Mouse (Mus musculus): Measurements from ENCODE around the gene Pou3f1. TPM values are rescaled to one million over a fixed set of nuclear protein-coding genes. Genes with fewer than 3 reads are reported as not detected.

Gene Pou3f1
- polyA plus RNA-seq, 2 experiments = 1.2 TPM

DNA sequence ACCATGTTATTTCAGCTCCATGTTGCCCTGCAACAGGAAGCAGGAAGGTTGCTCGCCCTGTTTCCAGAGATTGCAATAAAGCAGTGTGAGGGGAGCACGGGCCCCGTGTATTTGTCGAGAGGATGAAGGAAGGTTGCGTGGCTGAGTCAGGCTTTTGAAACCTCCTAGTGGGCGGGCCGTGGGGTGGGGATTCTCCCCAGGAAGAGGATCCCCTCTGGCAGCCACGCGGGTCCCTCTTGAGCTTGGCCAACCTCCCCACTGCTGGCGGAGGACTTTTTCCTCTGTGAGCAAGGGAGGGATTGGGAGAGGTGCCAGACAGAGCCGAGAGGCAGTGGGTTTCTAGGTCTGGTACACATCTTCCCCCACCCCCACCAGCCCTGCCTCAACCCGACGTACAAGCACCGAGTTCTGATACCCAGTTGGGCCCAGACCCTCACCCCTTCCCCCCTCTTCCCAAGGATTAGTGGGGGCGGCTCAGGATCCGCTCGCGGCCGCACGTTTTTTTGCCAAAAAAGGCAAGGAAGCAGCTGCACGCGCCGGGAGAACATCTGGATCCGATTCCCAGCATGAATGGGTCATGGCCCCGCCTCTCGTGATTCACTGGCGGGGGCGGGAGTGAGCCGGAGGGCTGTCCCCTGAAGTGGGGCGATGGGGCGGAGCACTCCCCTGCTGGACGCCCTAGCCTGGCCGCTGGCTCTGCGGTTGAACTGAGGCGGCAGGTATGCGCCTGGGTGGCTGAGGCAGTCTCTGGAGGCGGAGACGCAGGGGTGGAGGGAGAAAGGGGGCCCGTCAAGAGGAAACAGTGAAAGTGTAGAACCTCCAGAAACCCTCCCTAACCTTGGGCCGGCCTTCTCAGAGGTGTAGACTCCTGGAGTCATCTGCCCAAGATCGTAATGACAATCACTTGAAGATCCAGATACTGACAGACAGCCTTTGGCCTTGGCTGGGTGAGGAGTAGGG, 52.2 kb downstream of the Pou3f1 start:
- Histone ChIP-seq H3K36me3 (ENCODE audit: control insufficient read depth, insufficient read depth, low read length) (peaks cover 21% of the 10 kb centered on the region), H3K4me2 (replicated peaks; ENCODE audit: low read depth, low read length, severe bottlenecking) (peak overlapping the region; percentile 54), H3K4me1 (ENCODE audit: control insufficient read depth, insufficient read depth, low read length) (peaks cover 43% of the 10 kb centered on the region), H3K9me3 (ENCODE audit: control insufficient read depth, low read length) (no peaks in the 10 kb centered on the region), H3K27ac (replicated peaks; ENCODE audit: low read depth, low read length) (peak overlapping the region; percentile 92), H3K9ac (ENCODE audit: low read depth, low read length, severe bottlenecking) (peak overlapping the region; percentile 44), H3K4me3 (replicated peaks; ENCODE audit: low read length) (peak overlapping the region; percentile 29), H3K27me3 (ENCODE audit: control insufficient read depth, insufficient read depth, low read length) (no peaks in the 10 kb centered on the region)
- under 1% methylated on average over 41 of the region's 41 CpGs for WGBS
- ATAC-seq (ENCODE audit: low FRiP score, low read depth) = peak; percentile 90
- 0 out of 2 replicates have a peak, but pooled peaks have one; percentile 28 for TF ChIP-seq POLR2A (IDR thresholded peaks at IDR 0.05; ENCODE audit: borderline replicate concordance, extremely low read depth, insufficient read depth, insufficient read length)
- peak; percentile 97 for DNase-seq (ENCODE audit: low spot score)

DNA sequence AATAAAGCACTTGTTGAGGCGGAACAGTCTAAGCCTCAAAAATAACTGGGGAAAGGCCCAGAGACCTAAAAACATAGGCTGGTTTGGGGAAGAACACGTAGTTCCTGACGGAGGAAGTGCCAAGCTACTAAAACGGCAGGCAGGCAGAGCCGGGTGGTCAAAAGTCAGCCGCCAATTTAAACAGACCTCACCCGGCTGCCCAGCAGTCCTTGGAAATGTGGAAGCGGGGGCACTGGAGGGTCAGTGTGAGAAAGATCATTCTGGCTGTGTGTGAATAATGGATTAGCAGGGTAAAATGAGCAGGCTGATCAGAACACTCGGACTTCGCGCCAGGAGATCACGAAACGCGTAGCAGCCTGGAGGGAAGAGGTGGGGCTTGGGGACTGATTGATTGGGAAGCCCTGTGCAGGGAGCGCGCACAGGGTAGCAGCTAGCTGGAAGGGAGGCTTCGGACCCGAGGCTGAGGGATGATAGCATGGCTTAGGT, 53.4 kb downstream of the Pou3f1 start:
- peak; percentile 41 for DNase-seq (ENCODE audit: low spot score)
- no peak for TF ChIP-seq POLR2A (IDR thresholded peaks at IDR 0.05; ENCODE audit: borderline replicate concordance, extremely low read depth, insufficient read depth, insufficient read length)
- Histone ChIP-seq H3K4me1 (ENCODE audit: control insufficient read depth, insufficient read depth, low read length) (peaks cover 30% of the 10 kb centered on the region), H3K4me2 (replicated peaks; ENCODE audit: low read depth, low read length, severe bottlenecking) (peak overlapping the region; percentile 54), H3K27ac (replicated peaks; ENCODE audit: low read depth, low read length) (peak overlapping the region; percentile 92), H3K9ac (ENCODE audit: low read depth, low read length, severe bottlenecking) (peak overlapping the region; percentile 31; the same call in 1 of the 2 replicates), H3K4me3 (replicated peaks; ENCODE audit: low read length) (peak overlapping the region; percentile 29), H3K27me3 (ENCODE audit: control insufficient read depth, insufficient read depth, low read length) (no peaks in the 10 kb centered on the region), H3K36me3 (ENCODE audit: control insufficient read depth, insufficient read depth, low read length) (peaks cover 21% of the 10 kb centered on the region), H3K9me3 (ENCODE audit: control insufficient read depth, low read length) (no peaks in the 10 kb centered on the region)
- WGBS = 2% methylated on average over 18 of the region's 18 CpGs
- no peak for ATAC-seq (ENCODE audit: low FRiP score, low read depth)

Other genes with a start within 250 kb of the Pou3f1 start
- gene 3100002H09Rik, start 46.0 kb upstream of the Pou3f1 start, polyA plus RNA-seq (2012; rRNA removed) = not detected in 2 replicates
- gene 3100002H09Rik, start 46.0 kb upstream of the Pou3f1 start, polyA plus RNA-seq (2014; fragmentation: Nextera tagmentation; extraction: Ambion mirVana) = not detected in 2 replicates
- gene Utp11, start 36.8 kb downstream of the Pou3f1 start, polyA plus RNA-seq (2012; rRNA removed) = 29.2 and 52.0 TPM in 2 replicates
- gene Utp11, start 36.8 kb downstream of the Pou3f1 start, polyA plus RNA-seq (2014; fragmentation: Nextera tagmentation; extraction: Ambion mirVana) = 59.4 and 61.1 TPM in 2 replicates
- 30.6 and 43.7 TPM in 2 replicates for gene Fhl3, start 43.9 kb downstream of the Pou3f1 start, polyA plus RNA-seq (2012; rRNA removed)
- gene Fhl3, start 43.9 kb downstream of the Pou3f1 start, polyA plus RNA-seq (2014; fragmentation: Nextera tagmentation; extraction: Ambion mirVana) = 18.1 and 20.4 TPM in 2 replicates
- 48.9 and 78.6 TPM in 2 replicates for gene Sf3a3, start 58.0 kb downstream of the Pou3f1 start, polyA plus RNA-seq (2012; rRNA removed)
- gene Sf3a3, start 58.0 kb downstream of the Pou3f1 start, polyA plus RNA-seq (2014; fragmentation: Nextera tagmentation; extraction: Ambion mirVana) = 122 and 128 TPM in 2 replicates
- 44.3 and 47.9 TPM in 2 replicates for gene Inpp5b, start 85.0 kb downstream of the Pou3f1 start, polyA plus RNA-seq (2012; rRNA removed)
- 26.2 and 28.3 TPM in 2 replicates for gene Inpp5b, start 85.0 kb downstream of the Pou3f1 start, polyA plus RNA-seq (2014; fragmentation: Nextera tagmentation; extraction: Ambion mirVana)
- 9.3 and 10.3 TPM in 2 replicates for gene Mtf1, start 145.3 kb downstream of the Pou3f1 start, polyA plus RNA-seq (2012; rRNA removed)
- 9.8 and 10.1 TPM in 2 replicates for gene Mtf1, start 145.3 kb downstream of the Pou3f1 start, polyA plus RNA-seq (2014; fragmentation: Nextera tagmentation; extraction: Ambion mirVana)
- gene Yrdc, start 193.9 kb downstream of the Pou3f1 start, polyA plus RNA-seq (2012; rRNA removed) = 54.6 and 64.5 TPM in 2 replicates
- gene Yrdc, start 193.9 kb downstream of the Pou3f1 start, polyA plus RNA-seq (2014; fragmentation: Nextera tagmentation; extraction: Ambion mirVana) = 48.6 and 50.6 TPM in 2 replicates
- gene 1110065P20Rik, start 194.4 kb downstream of the Pou3f1 start, polyA plus RNA-seq (2012; rRNA removed) = 63.4 and 71.8 TPM in 2 replicates
- gene 1110065P20Rik, start 194.4 kb downstream of the Pou3f1 start, polyA plus RNA-seq (2014; fragmentation: Nextera tagmentation; extraction: Ambion mirVana) = 67.5 and 70.5 TPM in 2 replicates
- 2.7 and 3.6 TPM in 2 replicates for gene Maneal, start 205.4 kb downstream of the Pou3f1 start, polyA plus RNA-seq (2012; rRNA removed)
- gene Maneal, start 205.4 kb downstream of the Pou3f1 start, polyA plus RNA-seq (2014; fragmentation: Nextera tagmentation; extraction: Ambion mirVana) = 1.0 and 1.6 TPM in 2 replicates
- 0.21 and 0.24 TPM in 2 replicates for gene Epha10, start 224.1 kb downstream of the Pou3f1 start, polyA plus RNA-seq (2012; rRNA removed)
- gene Epha10, start 224.1 kb downstream of the Pou3f1 start, polyA plus RNA-seq (2014; fragmentation: Nextera tagmentation; extraction: Ambion mirVana) = not detected in 2 replicates

Measured in limb, embryonic 14.5 days (tissue).